Mouse (Mus musculus) gastrocnemius, adult 18-20 months (tissue): ENCODE results near the gene Ccdc14. TPM values are rescaled to one million over a fixed set of nuclear protein-coding genes. Genes with fewer than 3 reads are reported as not detected.
"Not testable (repeated sequence)": the region's sequence is repeated elsewhere in the genome, so short reads cannot be mapped to it uniquely, and the experiment has no call there.

Source experiments
- DNase-seq: peaks from one replicate; pipeline ENCODE4 v3.0.0; 2021; ENCODE audit warnings: low spot score
- total RNA-seq, 2 experiments: library from RNA; stranded (reverse); gene quantifications; 2 replicates each; pipeline ENCODE4 v1.2.3; 2021

Ccdc14 gene
- total RNA-seq, 2 experiments from 2014 or later = 1.9 to 2.1 TPM

- peak; percentile 50 for DNase-seq
These were observed 16.1 kb downstream of the Ccdc14 start for GRCm38 (mm10) chr16:34706487-34706946.

DNA sequence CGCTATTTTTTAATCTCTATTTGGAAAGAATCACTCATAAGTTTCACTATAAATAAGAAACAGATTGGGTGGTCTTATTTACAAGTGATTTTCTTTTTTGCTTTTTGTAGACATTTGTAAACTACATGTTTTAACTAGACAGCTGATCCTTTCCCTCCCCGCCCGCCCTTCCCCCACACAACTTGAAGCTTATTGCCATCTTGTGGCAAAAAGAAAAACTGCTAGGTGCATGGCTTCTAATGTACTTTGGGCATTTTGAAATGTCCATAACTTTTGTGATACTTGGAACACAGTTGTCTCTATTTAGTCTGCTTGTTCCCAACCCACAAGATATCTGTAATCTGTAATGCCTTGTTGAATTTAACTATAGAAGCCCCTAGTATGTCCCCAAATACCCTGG lies 21.1 kb downstream of the Ccdc14 start:
- no peak for DNase-seq

- DNase-seq = no peak
These were observed 34.7 kb downstream of the Ccdc14 start for GRCm38 (mm10) chr16:34725156-34725555.

- not testable (repeated sequence) for DNase-seq
These were observed 38.2 kb downstream of the Ccdc14 start for GRCm38 (mm10) chr16:34728610-34729009.

DNA sequence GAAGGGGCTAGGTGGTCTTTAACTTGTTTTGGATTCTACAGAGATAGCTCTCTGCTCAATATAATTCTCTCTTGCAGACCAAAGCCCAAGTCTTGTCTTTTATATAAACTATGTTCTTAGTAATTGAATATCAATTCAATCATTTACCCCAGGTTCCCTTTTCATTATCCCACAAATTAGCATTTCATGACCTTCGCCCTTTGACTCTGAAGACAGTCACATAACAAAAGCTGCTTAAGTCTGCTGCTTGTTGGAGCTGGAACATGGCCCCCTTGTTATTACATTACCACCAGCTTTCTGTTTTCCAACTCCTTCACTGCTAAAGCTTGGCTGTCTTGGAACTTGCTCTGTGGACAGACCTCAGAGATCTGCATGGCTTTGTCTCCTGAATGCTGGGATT lies 39.0 kb downstream of the Ccdc14 start:
- DNase-seq = no peak

DNA sequence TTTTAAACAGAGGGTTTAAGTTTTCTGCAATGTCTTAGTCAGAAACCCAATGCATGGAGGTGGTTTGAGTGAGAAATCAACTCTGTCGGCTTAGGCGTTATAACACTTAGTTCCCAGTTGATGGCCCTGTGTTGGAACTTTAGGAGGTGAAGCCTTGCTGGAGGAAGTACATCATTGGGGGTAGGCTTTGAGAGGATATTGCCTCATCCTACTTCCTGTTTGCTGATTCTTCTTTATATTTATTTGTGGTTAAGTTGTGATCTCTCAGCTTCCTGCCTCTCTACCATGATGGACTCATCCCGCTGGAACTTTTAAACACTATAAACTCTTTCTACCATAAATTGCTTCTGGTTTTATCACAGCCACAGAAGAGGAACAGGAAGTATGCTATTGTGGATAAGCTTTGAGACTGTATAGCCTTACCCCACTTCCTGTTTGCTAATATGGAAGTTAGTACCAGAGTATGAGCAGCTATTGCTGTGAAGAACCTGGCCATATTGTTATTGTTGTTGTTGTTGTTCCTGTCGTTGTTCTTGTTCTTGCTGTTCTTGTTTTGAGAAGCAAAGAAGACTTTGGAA lies 48.3 kb downstream of the Ccdc14 start:
- DNase-seq = no peak

- no peak for DNase-seq
These were observed 52.5 kb downstream of the Ccdc14 start for GRCm38 (mm10) chr16:34742930-34743329.

DNA sequence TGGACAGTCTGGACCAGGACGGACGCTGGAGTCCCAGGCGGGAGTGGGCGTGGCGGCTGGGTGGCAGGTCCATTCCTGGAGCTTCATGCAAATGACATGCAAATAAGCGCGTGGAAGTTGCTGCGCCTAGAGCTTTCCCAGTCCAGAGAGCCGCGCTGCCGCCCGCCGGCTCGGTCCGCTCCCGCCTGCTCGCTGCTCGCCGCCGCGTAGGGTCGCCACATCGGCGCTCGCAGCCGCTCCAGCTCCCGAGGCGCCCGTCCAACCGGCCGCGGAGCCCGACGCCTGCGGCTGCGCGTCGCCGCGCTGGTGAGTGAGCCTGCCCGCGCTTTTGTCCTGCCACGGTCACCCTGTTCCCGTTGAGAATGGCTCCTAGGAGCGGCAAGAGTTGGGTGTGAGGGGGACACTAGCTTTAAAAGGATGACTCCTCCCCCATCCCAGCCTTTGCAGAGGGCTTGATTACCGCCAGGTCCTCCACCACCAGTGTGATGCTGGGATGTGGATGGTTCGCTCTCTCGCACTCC lies 54.7 kb downstream of the Ccdc14 start, which contains the start of gene Mylk:
Gene Mylk, plus strand, starts transcription at position 146 of the 521 bp plus-strand sequence.
- DNase-seq = peak; percentile 82

GRCm38 (mm10) chr16:34748081-34748720 lies 57.8 kb downstream of the Ccdc14 start:
- no peak for DNase-seq

DNA sequence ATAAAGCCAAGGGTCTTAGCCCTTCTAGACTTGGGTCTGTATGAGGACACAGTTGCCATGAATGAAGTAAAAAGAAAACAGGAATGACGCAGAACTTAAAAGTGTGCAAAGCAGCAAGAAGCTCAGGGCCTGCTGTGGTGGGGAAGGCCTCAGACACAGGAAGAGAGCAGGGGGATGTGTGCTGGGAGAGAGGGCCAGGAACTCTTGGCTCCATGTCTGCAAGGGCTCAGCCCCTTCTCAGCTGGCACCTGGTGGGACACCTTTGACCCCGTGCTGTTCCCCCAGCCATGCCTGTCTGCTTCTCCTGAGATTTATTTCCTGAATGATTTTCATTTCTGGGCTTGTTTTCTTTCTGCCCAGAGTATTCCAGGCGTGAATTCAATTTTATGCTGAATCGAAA lies 59.1 kb downstream of the Ccdc14 start:
- no peak for DNase-seq

GRCm38 (mm10) chr16:34752026-34752425 lies 61.6 kb downstream of the Ccdc14 start:
- DNase-seq = no peak

DNA sequence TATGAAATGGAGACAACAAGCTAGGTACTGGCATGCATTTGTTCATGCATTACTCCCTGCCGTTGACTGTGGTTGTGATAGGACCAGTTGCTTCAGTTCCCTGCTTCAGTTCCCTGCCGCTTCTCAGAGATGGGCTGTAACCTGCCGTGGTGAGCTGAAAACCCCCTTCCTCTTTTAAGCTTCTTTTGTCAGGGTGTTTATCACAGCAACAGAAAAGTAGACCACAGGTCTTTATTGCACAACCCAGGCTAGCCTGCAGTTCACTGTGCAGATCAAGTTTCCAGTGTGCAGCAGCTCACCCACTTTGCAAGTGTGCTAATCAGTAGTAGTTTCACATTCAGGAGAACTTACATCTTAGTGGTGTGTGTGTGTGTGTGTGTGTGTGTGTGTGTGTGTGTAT lies 62.6 kb downstream of the Ccdc14 start:
- DNase-seq = no peak

- no peak for DNase-seq
These were observed 66.6 kb downstream of the Ccdc14 start for GRCm38 (mm10) chr16:34756991-34757390.

DNA sequence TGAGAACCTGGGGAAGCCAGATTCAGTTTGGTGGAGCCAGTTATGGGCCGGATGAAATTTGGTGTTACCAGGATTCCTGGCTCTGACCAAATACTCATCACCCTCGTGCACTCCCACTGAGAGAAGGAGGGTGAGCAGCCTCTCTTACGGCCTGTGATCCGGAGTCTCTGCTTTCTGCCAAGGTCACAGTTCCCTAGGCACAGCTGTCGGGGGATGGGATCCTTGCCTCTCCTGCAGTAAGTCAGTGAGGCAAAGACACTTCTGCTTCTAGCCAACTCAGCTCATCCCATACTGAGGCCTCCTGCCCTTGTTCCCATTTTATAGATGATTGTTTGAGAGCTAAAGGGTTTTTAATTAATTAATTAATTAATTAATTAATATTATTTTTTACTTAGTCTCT lies 67.8 kb downstream of the Ccdc14 start:
- no peak for DNase-seq

DNA sequence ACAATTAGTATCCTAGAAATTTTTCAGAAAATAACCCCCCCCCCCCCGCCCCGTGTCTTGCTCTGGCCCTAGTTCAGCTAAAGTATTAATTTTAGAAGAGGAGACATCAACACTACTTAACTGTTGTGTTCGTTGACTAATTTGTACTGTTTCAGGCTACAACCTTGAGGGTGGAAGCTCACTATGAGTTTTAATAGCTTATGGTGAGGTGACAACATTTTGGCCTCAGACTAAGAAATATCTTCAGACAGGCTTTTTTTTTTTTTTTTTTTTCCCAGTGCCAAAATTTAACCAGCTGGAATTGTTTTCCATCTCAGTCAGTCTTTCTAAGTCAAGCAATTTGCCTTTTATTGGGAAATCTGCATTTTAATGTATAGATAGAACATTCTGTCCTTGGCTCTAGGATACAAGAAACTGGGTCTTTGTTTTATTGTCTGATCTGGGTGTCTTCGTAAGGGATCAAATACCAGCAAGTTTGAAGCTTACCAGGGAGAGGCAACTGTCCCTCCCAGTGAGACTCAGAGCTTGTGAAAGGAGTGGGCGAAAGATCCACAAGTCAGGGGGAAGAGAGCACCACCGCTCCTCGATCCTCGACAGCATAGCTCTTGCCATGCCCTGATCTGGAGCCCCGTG lies 73.7 kb downstream of the Ccdc14 start:
- DNase-seq = no peak

DNA sequence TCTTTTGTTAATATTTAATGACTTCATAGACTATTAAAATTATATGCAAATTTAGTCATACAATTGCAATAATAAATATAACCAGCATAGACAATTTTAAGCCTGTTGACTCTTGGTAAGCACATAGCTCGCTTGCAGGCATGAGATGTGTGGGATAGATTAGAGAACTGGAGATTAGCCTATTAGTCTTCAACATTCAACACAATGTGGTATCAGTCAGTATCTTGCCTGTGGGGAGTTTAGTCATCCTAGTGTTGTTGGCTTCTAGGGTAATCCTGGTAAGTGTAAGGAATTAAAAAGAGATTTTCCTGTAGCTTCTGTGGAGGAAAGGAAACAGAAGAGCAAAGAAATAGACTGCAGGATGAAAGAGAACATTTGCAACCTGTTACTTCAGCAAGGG lies 75.2 kb downstream of the Ccdc14 start:
- DNase-seq = no peak

DNA sequence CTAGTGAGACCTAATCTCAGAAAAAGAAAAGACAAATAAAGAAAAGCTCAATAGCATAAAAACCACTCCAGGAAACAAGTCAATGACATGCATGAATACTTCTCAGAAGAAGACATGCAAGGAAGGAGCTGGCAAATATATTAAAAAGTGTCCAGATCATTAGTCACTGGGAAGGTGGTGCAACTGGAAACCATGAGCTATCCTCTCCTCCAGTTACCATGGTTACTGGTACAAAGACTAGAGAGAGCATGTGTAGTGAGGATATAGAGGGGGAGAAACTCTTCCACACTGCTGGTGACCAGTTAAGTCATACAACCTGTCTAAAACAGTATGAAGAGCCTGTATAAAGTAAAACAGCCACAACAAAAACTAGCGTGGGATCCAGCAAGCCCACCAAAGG lies 75.8 kb downstream of the Ccdc14 start:
- no peak for DNase-seq

- DNase-seq = no peak
These were observed 77.0 kb downstream of the Ccdc14 start for GRCm38 (mm10) chr16:34767443-34767842.

GRCm38 (mm10) chr16:34768436-34768835 lies 78.0 kb downstream of the Ccdc14 start:
- DNase-seq = no peak

DNA sequence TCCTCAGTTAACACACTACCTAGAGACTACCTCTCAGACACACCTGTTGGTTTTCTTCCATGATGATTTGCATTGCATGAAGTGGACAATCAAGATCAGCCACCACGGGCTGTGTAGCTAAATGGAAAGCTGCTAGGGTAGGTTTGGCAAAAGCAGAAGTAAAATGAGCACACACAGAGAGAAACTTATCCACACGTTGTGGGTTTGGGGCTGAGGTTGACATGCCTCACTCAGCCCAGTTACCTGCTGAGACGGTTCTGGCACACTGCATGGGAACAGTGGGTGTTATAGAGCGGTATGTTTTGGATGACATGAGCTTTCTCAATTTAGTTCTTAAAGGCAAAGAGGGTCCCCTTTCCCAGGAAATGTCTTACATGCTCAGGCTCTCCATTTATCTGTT lies 79.7 kb downstream of the Ccdc14 start:
- no peak for DNase-seq

DNA sequence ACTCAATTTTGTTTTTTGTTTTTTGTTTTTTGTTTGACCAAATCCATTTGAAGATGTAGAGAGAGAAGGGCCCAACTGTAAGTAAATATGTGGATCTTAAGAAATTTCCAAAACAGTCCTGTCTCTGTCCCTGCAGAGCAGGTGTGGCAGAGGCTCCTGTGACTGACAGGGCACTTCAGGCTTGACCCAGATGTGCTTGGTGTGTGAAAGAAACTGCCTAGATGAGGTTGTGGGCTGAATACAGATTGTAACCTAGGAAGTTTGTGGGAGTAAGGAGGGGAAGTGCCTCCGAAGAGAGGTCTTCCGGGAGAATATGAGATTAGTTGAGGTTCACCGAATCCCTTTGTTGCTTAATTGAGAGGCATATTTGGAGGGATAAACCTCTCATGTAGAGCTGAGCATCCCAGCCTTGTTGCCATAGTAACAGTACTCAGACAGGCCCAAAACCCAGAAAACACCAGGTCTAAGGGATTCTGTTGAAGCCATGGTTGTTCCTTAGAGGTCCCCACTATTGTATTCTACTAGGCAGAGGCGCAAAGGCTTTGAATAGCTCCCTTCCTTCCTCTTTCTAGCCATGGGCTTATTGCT lies 82.1 kb downstream of the Ccdc14 start:
- no peak for DNase-seq
